Mouse (Mus musculus): ENCODE results near the gene Axl. TPM values are rescaled to one million over a fixed set of nuclear protein-coding genes. Genes with fewer than 3 reads are reported as not detected.
A peak's percentile ranks its signal among the peaks of the same experiment; 100 is the strongest.

The Axl gene
- polyA plus RNA-seq, 1 experiment from 2014 or later, result 14.5 TPM

DNA sequence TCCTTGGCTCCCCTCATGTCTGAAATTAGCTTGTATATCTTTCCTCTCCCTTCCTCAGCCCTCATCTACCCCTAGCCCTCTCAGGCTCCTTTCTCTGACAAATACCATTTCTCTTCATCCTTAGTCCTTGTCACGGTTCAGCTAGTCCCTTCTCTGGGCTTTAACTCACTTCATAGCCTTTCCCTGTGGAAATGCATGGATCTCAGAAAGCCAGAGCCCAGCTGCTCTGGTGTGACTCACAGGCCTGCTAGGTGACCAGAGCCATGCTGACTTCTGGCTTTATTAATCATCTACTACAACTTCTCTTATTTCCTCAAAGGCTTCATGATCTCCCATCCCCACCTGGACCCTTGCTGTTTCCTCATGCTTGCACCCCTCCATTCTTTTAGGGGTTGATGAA is 23.7 kb upstream of the Axl start:
- Histone ChIP-seq H3K4me2 (no peak overlapping the region), H3K9me3 (replicated peaks) (no peaks in the 10 kb centered on the region), H3K36me3 (no peaks in the 10 kb centered on the region), H3K4me1 (replicated peaks) (peaks cover 14% of the 10 kb centered on the region), H3K9ac (no peak overlapping the region), H3K27ac (no peak overlapping the region), H3K27me3 (peaks cover 29% of the 10 kb centered on the region), H3K4me3 (replicated peaks) (no peak overlapping the region)
- 60% methylated on average over 1 of the region's 1 CpGs for WGBS (ENCODE audit: insufficient replicate concordance)
- ATAC-seq (ENCODE audit: low read depth) (no peak), DNase-seq (no peak)

DNA sequence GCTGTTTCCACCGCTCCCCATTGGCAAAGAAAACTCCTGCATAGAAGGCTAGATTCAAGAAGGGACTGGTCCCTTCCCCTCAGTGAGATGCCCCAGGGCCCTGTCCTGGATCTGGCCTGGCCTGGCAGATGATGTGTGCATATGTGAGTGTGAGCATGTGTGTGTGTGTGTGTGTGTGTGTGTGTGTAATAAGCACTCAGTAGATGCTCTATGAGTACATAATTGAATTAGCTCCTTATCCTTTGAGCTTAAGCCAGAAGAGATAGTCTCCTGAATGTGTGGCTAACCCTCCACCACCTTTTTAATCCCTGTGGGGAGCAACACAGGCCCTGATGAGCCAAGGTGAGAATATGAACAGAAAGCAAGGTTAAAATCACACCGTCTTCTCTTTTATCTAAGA is 23.2 kb upstream of the Axl start:
- Histone ChIP-seq H3K36me3 (no peaks in the 10 kb centered on the region), H3K9ac (no peak overlapping the region), H3K4me3 (replicated peaks) (no peak overlapping the region), H3K27me3 (peaks cover 26% of the 10 kb centered on the region), H3K27ac (no peak overlapping the region), H3K4me2 (no peak overlapping the region), H3K9me3 (replicated peaks) (no peaks in the 10 kb centered on the region), H3K4me1 (replicated peaks) (peaks cover 12% of the 10 kb centered on the region)
- WGBS (ENCODE audit: insufficient replicate concordance), result 44% methylated on average over 2 of the region's 2 CpGs
- no peak for ATAC-seq (ENCODE audit: low read depth)
- no peak for DNase-seq

DNA sequence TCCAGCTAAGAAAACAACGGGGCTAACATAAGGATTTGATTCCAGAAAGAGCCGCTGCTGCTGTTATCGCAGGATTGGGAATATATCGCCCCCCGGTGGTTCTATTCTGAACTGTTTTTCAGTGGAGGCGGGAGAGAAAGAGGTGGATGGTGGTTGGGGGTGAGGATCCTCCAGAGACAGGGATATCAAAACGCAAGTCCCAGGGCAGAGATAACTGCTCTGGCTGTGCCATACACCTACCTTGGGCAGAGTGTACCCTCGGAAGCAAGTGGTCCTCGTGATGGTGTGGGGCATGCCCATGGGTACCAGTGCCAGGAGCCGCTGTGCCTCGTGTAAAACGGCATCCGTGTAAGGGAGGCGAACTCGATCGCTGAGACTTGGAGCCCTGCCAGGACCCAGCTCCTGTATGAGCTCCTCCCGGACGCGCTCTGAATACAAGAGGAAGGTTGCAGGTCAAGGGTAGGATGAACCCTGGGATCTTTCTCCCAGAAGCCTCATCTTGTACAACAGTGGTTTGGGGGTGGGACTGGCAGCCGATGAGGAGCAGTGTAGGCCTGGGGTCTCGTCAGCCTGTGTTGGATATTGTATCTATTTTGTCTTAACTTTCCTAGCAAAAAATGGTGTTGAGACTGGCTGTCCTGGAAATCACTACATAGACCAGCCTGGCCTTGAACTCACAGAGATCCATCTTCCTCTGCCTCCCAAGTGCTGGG is 17.3 kb upstream of the Axl start:
- ATAC-seq (ENCODE audit: low read depth) (no peak), DNase-seq (no peak)
- Histone ChIP-seq H3K27ac (no peak overlapping the region), H3K9ac (no peak overlapping the region), H3K27me3 (no peaks in the 10 kb centered on the region), H3K4me2 (no peak overlapping the region; the same call in 1 of the 2 replicates), H3K4me3 (replicated peaks) (no peak overlapping the region), H3K36me3 (no peaks in the 10 kb centered on the region), H3K4me1 (replicated peaks) (peaks cover 10% of the 10 kb centered on the region), H3K9me3 (replicated peaks) (no peaks in the 10 kb centered on the region)
- 26% methylated on average over 21 of the region's 21 CpGs for WGBS (ENCODE audit: insufficient replicate concordance)

DNA sequence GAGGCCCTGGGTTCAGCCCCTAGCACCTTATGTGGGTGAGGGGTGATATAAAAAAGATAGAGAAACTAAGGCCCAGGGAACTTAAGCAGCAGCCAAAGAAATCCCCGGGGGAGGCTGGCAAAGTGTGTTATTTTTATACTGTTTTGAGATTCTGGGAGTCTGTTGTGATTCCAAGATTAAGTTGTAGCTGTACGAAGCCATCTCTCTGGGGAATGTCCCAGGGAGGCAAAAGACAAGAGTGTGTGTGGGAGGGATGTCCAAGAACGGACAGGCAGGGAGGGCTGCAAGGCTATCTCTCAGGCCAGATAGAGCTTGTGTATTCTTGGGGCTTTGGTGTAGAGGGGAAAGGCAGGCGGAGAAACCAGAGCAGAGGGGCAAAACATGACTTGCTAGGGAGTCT is 16.3 kb upstream of the Axl start:
- Histone ChIP-seq H3K9ac (no peak overlapping the region), H3K27me3 (no peaks in the 10 kb centered on the region), H3K9me3 (replicated peaks) (no peaks in the 10 kb centered on the region), H3K4me2 (no peak overlapping the region), H3K4me3 (replicated peaks) (no peak overlapping the region), H3K27ac (no peak overlapping the region), H3K36me3 (no peaks in the 10 kb centered on the region), H3K4me1 (replicated peaks) (peaks cover 10% of the 10 kb centered on the region)
- WGBS (ENCODE audit: insufficient replicate concordance), result 63% methylated on average over 4 of the region's 4 CpGs
- no peak for ATAC-seq (ENCODE audit: low read depth)
- no peak for DNase-seq

DNA sequence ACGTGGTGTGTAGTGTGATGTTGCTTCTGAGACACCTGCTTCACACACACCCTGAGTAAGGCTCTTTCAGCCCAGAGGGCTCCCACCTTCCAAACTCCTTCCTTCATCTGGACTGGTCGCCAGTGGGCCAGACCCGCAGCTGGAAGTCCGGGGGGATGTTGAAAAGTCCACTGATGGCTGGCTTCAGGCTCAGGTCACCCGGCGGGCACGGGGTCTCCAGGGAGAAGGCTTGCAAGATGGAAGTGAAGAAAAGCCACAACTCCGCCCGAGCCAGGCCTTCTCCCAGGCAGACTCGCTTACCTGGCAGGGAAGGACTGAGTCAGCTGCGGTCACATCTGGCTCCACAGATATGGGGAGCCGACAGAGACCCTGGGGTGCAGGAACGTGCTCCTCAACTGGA is 15.0 kb upstream of the Axl start:
- ATAC-seq (ENCODE audit: low read depth), result no peak
- Histone ChIP-seq H3K9me3 (replicated peaks) (0 out of 2 replicates have a peak, but pooled peaks cover 2% of the 10 kb centered on the region), H3K27ac (no peak overlapping the region), H3K4me2 (no peak overlapping the region), H3K4me3 (replicated peaks) (no peak overlapping the region), H3K9ac (no peak overlapping the region), H3K36me3 (no peaks in the 10 kb centered on the region), H3K27me3 (no peaks in the 10 kb centered on the region), H3K4me1 (replicated peaks) (peaks cover 10% of the 10 kb centered on the region)
- no peak for DNase-seq
- WGBS (ENCODE audit: insufficient replicate concordance), result 64% methylated on average over 13 of the region's 13 CpGs

DNA sequence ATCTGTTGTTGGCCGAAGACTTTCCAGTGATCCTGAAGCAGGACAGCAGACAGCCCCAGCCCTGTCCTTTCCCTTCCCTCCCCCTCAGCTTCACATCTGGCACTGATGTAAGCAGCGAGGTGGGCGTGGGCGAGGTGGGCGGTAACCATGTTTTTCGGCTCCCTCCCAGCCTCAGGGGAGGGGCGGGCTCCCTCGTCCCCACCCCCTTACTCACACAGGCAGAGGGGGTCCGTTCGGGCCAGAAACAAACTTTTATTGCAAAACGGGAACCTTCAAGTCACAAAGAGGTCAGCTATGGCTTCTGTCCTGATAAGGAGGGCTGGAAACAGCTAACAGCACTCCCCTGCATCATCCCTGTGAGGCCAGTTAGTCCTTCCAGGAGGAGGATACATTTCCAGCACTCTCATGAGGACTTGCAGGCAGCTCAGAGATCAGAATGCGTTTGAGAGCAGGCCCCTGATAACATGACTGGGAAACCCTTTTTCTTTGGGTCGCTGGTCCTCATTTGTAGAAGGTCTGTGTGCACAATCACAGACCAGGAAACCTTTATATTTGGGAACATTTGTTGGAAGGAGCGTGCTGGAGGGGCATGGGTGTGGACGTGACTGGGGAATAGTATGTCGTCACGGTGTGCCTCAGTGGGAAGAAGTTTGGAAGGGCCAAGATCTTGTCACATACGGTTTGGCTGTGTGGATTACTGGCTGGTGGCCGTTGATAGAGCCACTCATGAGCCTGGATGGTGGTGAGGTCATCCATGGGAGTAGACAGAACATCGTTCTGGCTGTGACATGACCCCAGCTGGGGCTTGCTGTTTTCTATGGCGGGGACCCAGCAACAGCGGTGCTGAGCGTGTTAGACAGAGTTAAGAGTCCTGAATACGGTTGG is 14.0 kb upstream of the Axl start:
- WGBS (ENCODE audit: insufficient replicate concordance), result 30% methylated on average over 24 of the region's 24 CpGs
- ATAC-seq (ENCODE audit: low read depth) (peak; percentile 54), DNase-seq (no peak)
- Histone ChIP-seq H3K27me3 (no peaks in the 10 kb centered on the region), H3K4me2 (peak overlapping the region; percentile 35), H3K4me3 (replicated peaks) (no peak overlapping the region; the same call in 1 of the 2 replicates), H3K9ac (no peak overlapping the region), H3K9me3 (replicated peaks) (0 out of 2 replicates have a peak, but pooled peaks cover 4% of the 10 kb centered on the region), H3K4me1 (replicated peaks) (peaks cover 10% of the 10 kb centered on the region), H3K27ac (no peak overlapping the region), H3K36me3 (no peaks in the 10 kb centered on the region)

DNA sequence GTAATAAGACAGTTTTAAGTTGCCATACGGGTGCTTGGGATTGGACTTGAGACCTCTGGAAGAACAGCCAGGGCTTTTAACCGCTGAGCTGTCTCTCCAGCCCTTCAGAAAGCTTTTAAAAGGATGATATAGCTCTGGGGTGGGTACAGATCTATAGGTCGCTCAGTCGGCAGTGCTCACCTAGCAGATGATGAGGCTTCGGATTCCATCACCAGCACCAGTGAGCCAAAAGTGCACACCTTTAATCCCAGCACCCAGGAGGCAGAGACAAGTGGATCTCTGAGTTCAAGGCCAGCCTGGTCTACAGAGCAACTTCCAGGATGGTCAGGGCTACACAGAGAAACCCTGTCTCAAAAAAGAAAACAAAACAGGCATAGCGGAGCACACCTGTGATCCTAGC is 12.5 kb upstream of the Axl start:
- H3K4me3 ChIP-seq (replicated peaks), result no peak overlapping the region
- H3K4me1 ChIP-seq (replicated peaks), result peaks cover 10% of the 10 kb centered on the region
- ATAC-seq (ENCODE audit: low read depth) (no peak), DNase-seq (no peak)
- H3K9ac ChIP-seq, result no peak overlapping the region
- H3K4me2 ChIP-seq, result no peak overlapping the region
- H3K36me3 ChIP-seq, result no peaks in the 10 kb centered on the region
- H3K27ac ChIP-seq, result no peak overlapping the region
- H3K27me3 ChIP-seq, result no peaks in the 10 kb centered on the region
- H3K9me3 ChIP-seq (replicated peaks), result 0 out of 2 replicates have a peak, but pooled peaks cover 4% of the 10 kb centered on the region
- 75% methylated on average over 6 of the region's 6 CpGs for WGBS (ENCODE audit: insufficient replicate concordance)

GRCm38 (mm10) chr7:25799369-25799768 is 10.9 kb upstream of the Axl start:
- no peak for DNase-seq
- no peak overlapping the region for H3K9ac ChIP-seq
- no peak overlapping the region for H3K4me3 ChIP-seq (replicated peaks)
- ATAC-seq (ENCODE audit: low read depth), result peak; percentile 40; the same call in 1 of the 2 replicates
- H3K36me3 ChIP-seq, result no peaks in the 10 kb centered on the region
- no peak overlapping the region for H3K4me2 ChIP-seq
- WGBS (ENCODE audit: insufficient replicate concordance), result 53% methylated on average over 1 of the region's 1 CpGs
- H3K9me3 ChIP-seq (replicated peaks), result 0 out of 2 replicates have a peak, but pooled peaks cover 4% of the 10 kb centered on the region
- H3K27ac ChIP-seq, result no peak overlapping the region
- peaks cover 10% of the 10 kb centered on the region for H3K4me1 ChIP-seq (replicated peaks)
- no peaks in the 10 kb centered on the region for H3K27me3 ChIP-seq

GRCm38 (mm10) chr7:25798540-25798939 is 10.0 kb upstream of the Axl start:
- DNase-seq (no peak), ATAC-seq (ENCODE audit: low read depth) (no peak)
- H3K27ac ChIP-seq, result no peak overlapping the region
- no peak overlapping the region for H3K4me3 ChIP-seq (replicated peaks)
- H3K9me3 ChIP-seq (replicated peaks), result 0 out of 2 replicates have a peak, but pooled peaks cover 4% of the 10 kb centered on the region
- H3K36me3 ChIP-seq, result no peaks in the 10 kb centered on the region
- H3K27me3 ChIP-seq, result no peaks in the 10 kb centered on the region
- H3K4me2 ChIP-seq, result no peak overlapping the region
- H3K9ac ChIP-seq, result no peak overlapping the region
- H3K4me1 ChIP-seq (replicated peaks), result peaks cover 10% of the 10 kb centered on the region
- 59% methylated on average over 2 of the region's 2 CpGs for WGBS (ENCODE audit: insufficient replicate concordance)

DNA sequence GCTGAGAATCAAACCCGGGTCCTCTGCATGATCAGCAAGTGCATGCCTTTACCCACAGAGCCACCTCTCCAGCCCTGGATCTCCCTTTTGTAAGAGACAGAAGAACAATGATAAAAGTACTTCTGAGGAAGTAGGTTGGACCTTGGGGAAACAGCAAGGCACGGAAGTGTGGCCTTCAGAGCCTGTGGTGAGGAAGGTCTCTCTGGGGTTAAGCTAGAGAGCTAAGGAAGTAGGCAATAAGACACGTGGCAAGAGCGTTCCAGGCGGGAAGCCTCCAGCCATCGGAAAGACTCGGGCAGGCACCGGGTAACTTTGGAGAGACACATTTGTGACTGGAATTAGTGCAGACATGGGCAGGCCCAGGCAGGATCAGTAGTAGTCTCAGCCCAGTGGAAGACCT is 6.3 kb upstream of the Axl start:
- no peak overlapping the region for H3K4me2 ChIP-seq
- no peaks in the 10 kb centered on the region for H3K27me3 ChIP-seq
- DNase-seq (no peak), ATAC-seq (ENCODE audit: low read depth) (no peak)
- H3K9ac ChIP-seq, result no peak overlapping the region
- H3K36me3 ChIP-seq, result no peaks in the 10 kb centered on the region
- WGBS (ENCODE audit: insufficient replicate concordance), result 63% methylated on average over 8 of the region's 8 CpGs
- H3K27ac ChIP-seq, result no peak overlapping the region
- peaks cover 9% of the 10 kb centered on the region; the same call in 1 of the 2 replicates for H3K4me1 ChIP-seq (replicated peaks)
- H3K9me3 ChIP-seq (replicated peaks), result 0 out of 2 replicates have a peak, but pooled peaks cover 4% of the 10 kb centered on the region
- no peak overlapping the region for H3K4me3 ChIP-seq (replicated peaks)

DNA sequence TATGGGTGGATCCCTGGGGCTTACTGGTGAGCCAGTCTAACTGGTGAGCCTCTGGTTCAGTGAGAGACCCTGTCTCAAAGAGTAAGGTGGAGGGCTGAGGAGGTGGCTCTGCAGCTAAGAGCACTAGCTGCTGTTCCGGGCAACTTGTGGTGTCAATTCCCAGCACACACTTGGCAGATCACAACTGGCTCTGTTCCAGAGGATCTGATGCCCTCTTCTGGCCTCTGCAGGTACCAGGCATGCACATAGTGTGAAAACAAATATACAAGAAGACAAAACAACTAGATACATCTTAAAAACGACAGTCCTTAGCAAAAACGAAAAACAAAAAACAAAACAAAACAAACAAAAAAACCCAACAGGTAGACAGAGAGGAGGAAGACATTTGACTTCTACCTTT is 5.2 kb upstream of the Axl start:
- ATAC-seq (ENCODE audit: low read depth), result no peak
- no peak overlapping the region for H3K9ac ChIP-seq
- peaks cover 11% of the 10 kb centered on the region; the same call in 1 of the 2 replicates for H3K4me1 ChIP-seq (replicated peaks)
- H3K4me3 ChIP-seq (replicated peaks), result no peak overlapping the region
- H3K27me3 ChIP-seq, result no peaks in the 10 kb centered on the region
- 45% methylated on average over 3 of the region's 3 CpGs for WGBS (ENCODE audit: insufficient replicate concordance)
- H3K9me3 ChIP-seq (replicated peaks), result 0 out of 2 replicates have a peak, but pooled peaks cover 4% of the 10 kb centered on the region
- no peak for DNase-seq
- no peaks in the 10 kb centered on the region for H3K36me3 ChIP-seq
- H3K27ac ChIP-seq, result no peak overlapping the region
- no peak overlapping the region for H3K4me2 ChIP-seq

Data from liver, embryonic 13.5 days (tissue).